Mouse (Mus musculus) gastrocnemius, postnatal 36 days (tissue): ENCODE data around the gene Trim44. TPM values are rescaled to one million over a fixed set of nuclear protein-coding genes. Genes with fewer than 3 reads are reported as not detected.

Experiments
- DNase-seq, 2 experiments: peaks; one replicate each; pipeline ENCODE4 v3.0.0; 2022
- intact Hi-C: fragments of 180-260 bp; cut with DNase I; formaldehyde crosslinking; loops from one replicate; pipeline ENCODE4 v1.15.1; 2025
- total RNA-seq, 2 experiments: library from RNA; stranded (reverse); gene quantifications; 2 replicates each; pipeline ENCODE4 v1.2.3; 2021

Gene Trim44
- total RNA-seq, 2 experiments from 2014 or later: 10.6 to 14.2 TPM

GRCm38 (mm10) chr2:102253204-102253603 lies 154.4 kb downstream of the Trim44 start:
- no peak for DNase-seq
- intact Hi-C loops: no loop called here

DNA sequence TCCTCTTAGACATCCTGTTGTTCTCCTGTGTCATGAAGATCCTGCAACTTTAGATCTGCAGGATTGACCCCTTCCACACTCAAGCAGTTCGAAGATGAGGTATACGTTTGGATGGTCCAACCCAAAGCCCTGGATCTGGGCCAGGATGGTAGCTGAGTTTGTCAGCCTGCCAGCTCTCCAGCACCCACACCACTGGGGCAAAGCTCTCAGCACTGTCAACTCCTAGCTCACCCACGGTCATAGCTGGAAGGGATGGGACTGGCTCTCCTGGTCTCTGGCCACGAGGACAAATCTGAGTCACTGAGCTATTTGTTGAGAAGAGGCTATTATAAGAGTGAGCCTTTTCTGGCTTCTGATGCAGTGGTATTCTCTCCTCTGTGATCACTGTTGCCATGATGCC lies 155.0 kb downstream of the Trim44 start:
- no peak for DNase-seq
- intact Hi-C loops: no loop called here

Other genes with a start within 250 kb of the Trim44 start
- gene Ldlrad3, start 221.4 kb downstream of the Trim44 start, total RNA-seq: 1 to 10 TPM; 4.1 to 5.4 TPM
- under 1 TPM; 0.41 to 0.54 TPM for gene Fjx1, start 44.7 kb upstream of the Trim44 start, total RNA-seq
- 1 to 10 TPM; 3.8 TPM for gene Pamr1, start 142.2 kb upstream of the Trim44 start, total RNA-seq